Comparison of ENCODE assay signal across 13 mouse cellular contexts in genomic region chr15:84189881-84190280, GRCm38 (mm10). TPM values are rescaled to one million over a fixed set of nuclear protein-coding genes. Genes with fewer than 3 reads are reported as not detected.
DNase-seq lines count a peak whose midpoint lies in the region; ATAC-seq and TF ChIP-seq lines count a peak whose summit lies in the region.
"Had no signal": no experiment of that assay in that cellular context is flagged by ENCODE, and none has a peak within 500 bp of the region (broad histone marks: within the 10 kb centered on the region; RNA-seq: fewer than 3 reads in every experiment).

No protein-coding gene starts in this region.

- TF ChIP-seq EP300 in ES-Bruce4 (IDR thresholded peaks at IDR 0.05; ENCODE audit: insufficient read depth, low read depth, low read length), result no peak

- no peaks in the 10 kb centered on the region; the same call in 1 of the 2 replicates for H3K36me3 ChIP-seq in hindbrain, embryonic 14.5 days (replicated peaks; ENCODE audit: control insufficient read depth, insufficient read depth)
- no peaks in the 10 kb centered on the region for H3K36me3 ChIP-seq in hindbrain, embryonic 16.5 days (ENCODE audit: control insufficient read depth, insufficient read depth, low read length)
- no peaks in the 10 kb centered on the region for H3K36me3 ChIP-seq in ES-Bruce4 (ENCODE audit: control insufficient read depth, insufficient read depth, low read length, poor library complexity, severe bottlenecking)
- H3K36me3 ChIP-seq: forebrain, embryonic 12.5 days had no signal

- no peak overlapping the region for H3K4me3 ChIP-seq in hindbrain, embryonic 14.5 days (replicated peaks; ENCODE audit: low read length)
- no peak overlapping the region for H3K4me3 ChIP-seq in hindbrain, embryonic 16.5 days (ENCODE audit: low read length)
- 0 out of 2 replicates have a peak overlapping the region, but pooled peaks have one; percentile 19 for H3K4me3 ChIP-seq in ES-Bruce4 (ENCODE audit: low read depth, low read length)
- H3K4me3 ChIP-seq in left cerebral cortex, adult 2 months, result no peak overlapping the region
- H3K4me3 ChIP-seq: forebrain, embryonic 12.5 days; myocyte had no signal

- TF ChIP-seq CTCF in ES-Bruce4 (IDR thresholded peaks at IDR 0.05; ENCODE audit: low read depth, low read length), result no peak
- TF ChIP-seq CTCF in left cerebral cortex, adult 2 months (IDR thresholded peaks at IDR 0.05), result no peak

- DNase-seq in hindbrain, embryonic 14.5 days (ENCODE audit: low spot score), result peak; percentile 58
- DNase-seq in 3T3-L1 (ENCODE audit: low read depth, low spot score), result peak; percentile 30
- DNase-seq in embryo, embryonic 11 days, result peak; percentile 42
- no peak for DNase-seq in left cerebral cortex, adult 2 months (ENCODE audit: extremely low spot score in 1 of 2, low spot score in 2 of 2)
- DNase-seq in gastrocnemius, postnatal 10 days, result no peak
- no peak for DNase-seq in cerebellum, postnatal 25 days
- DNase-seq: cerebellum, postnatal 10 days; kidney, postnatal 4 days had no signal

- no peaks in the 10 kb centered on the region for H3K9me3 ChIP-seq in hindbrain, embryonic 14.5 days (ENCODE audit: control insufficient read depth, low read length)
- no peaks in the 10 kb centered on the region for H3K9me3 ChIP-seq in hindbrain, embryonic 16.5 days (ENCODE audit: control insufficient read depth, low read length)
- no peaks in the 10 kb centered on the region for H3K9me3 ChIP-seq in ES-Bruce4 (replicated peaks; ENCODE audit: control insufficient read depth, insufficient read depth, low read length, poor library complexity, severe bottlenecking)
- H3K9me3 ChIP-seq: forebrain, embryonic 12.5 days had no signal

- H3K4me1 ChIP-seq in hindbrain, embryonic 14.5 days (replicated peaks; ENCODE audit: control insufficient read depth, insufficient read depth, low read length), result peaks cover 10% of the 10 kb centered on the region; the same call in 1 of the 2 replicates
- peaks cover 8% of the 10 kb centered on the region for H3K4me1 ChIP-seq in hindbrain, embryonic 16.5 days (ENCODE audit: control insufficient read depth, insufficient read depth, low read depth, low read length)
- peaks cover 21% of the 10 kb centered on the region for H3K4me1 ChIP-seq in ES-Bruce4 (ENCODE audit: control insufficient read depth, insufficient read depth, low read length)

- TF ChIP-seq POLR2A in ES-Bruce4 (IDR thresholded peaks at IDR 0.05; ENCODE audit: insufficient read depth, low read length), result no peak

- intact Hi-C loops in left cerebral cortex, adult 2 months (cut with DNase I), result no loop called here

- H3K27ac ChIP-seq in hindbrain, embryonic 14.5 days, result no peak overlapping the region
- H3K27ac ChIP-seq in hindbrain, embryonic 16.5 days (ENCODE audit: low read depth, low read length), result no peak overlapping the region
- peak overlapping the region; percentile 98 for H3K27ac ChIP-seq in ES-Bruce4 (ENCODE audit: insufficient read depth, low read length)
- no peak overlapping the region for H3K27ac ChIP-seq in left cerebral cortex, adult 2 months
- H3K27ac ChIP-seq: forebrain, embryonic 12.5 days had no signal

- no peaks in the 10 kb centered on the region for H3K27me3 ChIP-seq in hindbrain, embryonic 14.5 days (ENCODE audit: control insufficient read depth, insufficient read depth, low read length)
- H3K27me3 ChIP-seq in hindbrain, embryonic 16.5 days (replicated peaks; ENCODE audit: control insufficient read depth, insufficient read depth, low read length), result no peaks in the 10 kb centered on the region
- H3K27me3 ChIP-seq in ES-Bruce4 (ENCODE audit: control insufficient read depth, insufficient read depth, low read length, poor library complexity, severe bottlenecking), result no peaks in the 10 kb centered on the region
- H3K27me3 ChIP-seq: forebrain, embryonic 12.5 days had no signal

- no peak for ATAC-seq in hindbrain, embryonic 14.5 days (ENCODE audit: low FRiP score)
- no peak for ATAC-seq in hindbrain, embryonic 16.5 days

- WGBS in hindbrain, embryonic 14.5 days, result 46% methylated on average over 3 of the region's 3 CpGs
- WGBS in hindbrain, embryonic 16.5 days, result 48% methylated on average over 3 of the region's 3 CpGs

- no peak overlapping the region for H3K4me2 ChIP-seq in hindbrain, embryonic 14.5 days (replicated peaks)
- H3K4me2 ChIP-seq in hindbrain, embryonic 16.5 days (ENCODE audit: low read length), result no peak overlapping the region
- H3K4me2 ChIP-seq: forebrain, embryonic 12.5 days had no signal

- H3K9ac ChIP-seq in hindbrain, embryonic 14.5 days, result no peak overlapping the region
- H3K9ac ChIP-seq in hindbrain, embryonic 16.5 days (ENCODE audit: low read depth, low read length), result no peak overlapping the region
- no peak overlapping the region for H3K9ac ChIP-seq in ES-Bruce4 (ENCODE audit: low read depth, poor library complexity, severe bottlenecking)
- H3K9ac ChIP-seq: forebrain, embryonic 12.5 days had no signal

RNA-seq across cellular contexts. Expression of gene Samm50, which starts 2.2 kb away (rescaled TPM):
- polyA plus RNA-seq in hindbrain, embryonic 14.5 days (2014; fragmentation: Nextera tagmentation; extraction: Ambion mirVana), result 56.3 and 56.7 TPM in 2 replicates
- 94.4 and 95.3 TPM in 2 replicates for polyA plus RNA-seq in hindbrain, embryonic 16.5 days (2015; fragmentation: Nextera tagmentation; extraction: Ambion mirVana)
- polyA plus RNA-seq in ES-Bruce4 (2011; ENCODE audit: insufficient read depth, insufficient read length, low read depth, missing spikeins), result 114 and 120 TPM in 2 replicates
- total RNA-seq in left cerebral cortex, adult 2 months (2021), result 100 to 1,000 TPM in 1 of 2 experiments, 10 to 100 TPM in 1; 99.4 to 111 TPM
- 100 to 1,000 TPM; 159 to 191 TPM for total RNA-seq in gastrocnemius, postnatal 10 days (2021)

RNA-seq across cellular contexts. Expression of gene Pnpla3, which starts 22.2 kb away (rescaled TPM):
- 3.4 and 4.2 TPM in 2 replicates for polyA plus RNA-seq in hindbrain, embryonic 14.5 days (2014; fragmentation: Nextera tagmentation; extraction: Ambion mirVana)
- 6.0 and 6.4 TPM in 2 replicates for polyA plus RNA-seq in hindbrain, embryonic 16.5 days (2015; fragmentation: Nextera tagmentation; extraction: Ambion mirVana)
- polyA plus RNA-seq in ES-Bruce4 (2011; ENCODE audit: insufficient read depth, insufficient read length, low read depth, missing spikeins), result 0.61 and 0.68 TPM in 2 replicates
- 10 to 100 TPM; 10.9 to 12.0 TPM for total RNA-seq in left cerebral cortex, adult 2 months (2021)
- total RNA-seq in gastrocnemius, postnatal 10 days (2021), result 1 to 10 TPM; 3.7 to 4.5 TPM
- polyA plus RNA-seq: lung, embryonic 16.5 days had no signal

RNA-seq across cellular contexts. Expression of gene Parvb, which starts 42.0 kb away (rescaled TPM):
- polyA plus RNA-seq in hindbrain, embryonic 14.5 days (2014; fragmentation: Nextera tagmentation; extraction: Ambion mirVana), result 4.1 and 5.1 TPM in 2 replicates
- 4.3 and 4.8 TPM in 2 replicates for polyA plus RNA-seq in hindbrain, embryonic 16.5 days (2015; fragmentation: Nextera tagmentation; extraction: Ambion mirVana)
- polyA plus RNA-seq in ES-Bruce4 (2011; ENCODE audit: insufficient read depth, insufficient read length, low read depth, missing spikeins), result 54.1 and 54.5 TPM in 2 replicates
- 10 to 100 TPM; 19.3 to 20.9 TPM for total RNA-seq in left cerebral cortex, adult 2 months (2021)
- 10 to 100 TPM; 80.9 to 83.6 TPM for total RNA-seq in gastrocnemius, postnatal 10 days (2021)

Comparison
In these comparisons a context has a peak if more than half of its experiments do, and no peak if none do; other contexts are left out.
1. DNase-seq: peak in hindbrain, embryonic 14.5 days (single experiment), 3T3-L1 (single experiment) and embryo, embryonic 11 days (single experiment); none in left cerebral cortex, adult 2 months (0 of 2), gastrocnemius, postnatal 10 days (single experiment) and cerebellum, postnatal 25 days (0 of 2).